Mouse (Mus musculus) limb, embryonic 10.5 days (tissue): ENCODE results near the gene Ssbp3. TPM values are rescaled to one million over a fixed set of nuclear protein-coding genes. Genes with fewer than 3 reads are reported as not detected.

ENCODE experiments used
- DNase-seq: peaks from one replicate; pipeline ENCODE4 v3.0.0-alpha.2; 2017; ENCODE audit warnings: low spot score
- H3K27ac ChIP-seq: fragments of 300-500 bp; sonication (generic); 2 replicates; pipeline ENCODE4 v1.5.1; 2016; ENCODE audit warnings: mild to moderate bottlenecking
- H3K27me3 ChIP-seq: fragments of 300-500 bp; sonication (generic); 2 replicates; pipeline ENCODE4 v1.6.1; 2016; ENCODE audit warnings: low read depth, mild to moderate bottlenecking; ENCODE audit not compliant: poor library complexity, severe bottlenecking
- H3K36me3 ChIP-seq: fragments of 300-500 bp; sonication (generic); 2 replicates; pipeline ENCODE4 v1.6.1; 2016; ENCODE audit warnings: mild to moderate bottlenecking, moderate library complexity
- H3K4me1 ChIP-seq: fragments of 300-500 bp; sonication (generic); 2 replicates; pipeline ENCODE4 v1.6.1; 2016
- H3K4me3 ChIP-seq: fragments of 300-500 bp; sonication (generic); 2 replicates; pipeline ENCODE4 v1.5.1; 2016; ENCODE audit warnings: mild to moderate bottlenecking, moderate library complexity
- H3K9me3 ChIP-seq: fragments of 300-500 bp; sonication (generic); replicated peaks from 2 replicates; pipeline ENCODE4 v1.6.1; 2016; ENCODE audit warnings: mild to moderate bottlenecking
- WGBS: fragments of 180-500 bp; shearing (Covaris S2); methylation state at CpG from one replicate; pipeline ENCODE4 v1.1.7; 2016; 5-methylcytosine and 5-hydroxymethylcytosine counted together
- polyA plus RNA-seq: library from polyadenylated mRNA; unstranded; fragments of >200 nt; fragmentation: Nextera tagmentation; extraction: Ambion mirVana; gene quantifications from 2 replicates; pipeline ENCODE4 v1.2.1, GENCODE M21; 2016

Ssbp3 gene
- polyA plus RNA-seq, 1 experiment from 2014 or later = 250 TPM

- H3K27ac ChIP-seq = no peak overlapping the region
- 91% methylated on average over 5 of the region's 5 CpGs for WGBS
- H3K27me3 ChIP-seq = no peaks in the 10 kb centered on the region
- H3K36me3 ChIP-seq = peaks cover 75% of the 10 kb centered on the region
- H3K4me1 ChIP-seq = peaks cover 6% of the 10 kb centered on the region; the same call in 1 of the 2 replicates
- no peak for DNase-seq
- H3K9me3 ChIP-seq = no peaks in the 10 kb centered on the region
- H3K4me3 ChIP-seq = no peak overlapping the region
Observed at GRCm38 (mm10) chr4:107047806-107048205, 137.3 kb downstream of the Ssbp3 start.

- Histone ChIP-seq H3K4me1 (peaks cover 6% of the 10 kb centered on the region; the same call in 1 of the 2 replicates), H3K27ac (no peak overlapping the region), H3K36me3 (peaks cover 67% of the 10 kb centered on the region), H3K27me3 (no peaks in the 10 kb centered on the region), H3K4me3 (no peak overlapping the region), H3K9me3 (no peaks in the 10 kb centered on the region)
- 91% methylated on average over 11 of the region's 11 CpGs for WGBS
- DNase-seq = no peak
Observed at GRCm38 (mm10) chr4:107048568-107049162, 138.2 kb downstream of the Ssbp3 start.

GRCm38 (mm10) chr4:107051889-107052288 is 141.4 kb downstream of the Ssbp3 start:
- WGBS = 42% methylated on average over 4 of the region's 4 CpGs
- Histone ChIP-seq H3K4me3 (no peak overlapping the region), H3K4me1 (peaks cover 6% of the 10 kb centered on the region; the same call in 1 of the 2 replicates), H3K36me3 (peaks cover 51% of the 10 kb centered on the region), H3K9me3 (no peaks in the 10 kb centered on the region), H3K27me3 (no peaks in the 10 kb centered on the region), H3K27ac (no peak overlapping the region)
- no peak for DNase-seq

- Histone ChIP-seq H3K4me1 (peaks cover 6% of the 10 kb centered on the region; the same call in 1 of the 2 replicates), H3K36me3 (peaks cover 51% of the 10 kb centered on the region), H3K27ac (no peak overlapping the region), H3K27me3 (no peaks in the 10 kb centered on the region), H3K4me3 (no peak overlapping the region), H3K9me3 (no peaks in the 10 kb centered on the region)
- WGBS = 59% methylated on average over 5 of the region's 5 CpGs
- no peak for DNase-seq
Observed at GRCm38 (mm10) chr4:107052962-107053553, 142.6 kb downstream of the Ssbp3 start.

GRCm38 (mm10) chr4:107056088-107056487 is 145.6 kb downstream of the Ssbp3 start:
- no peak for DNase-seq
- Histone ChIP-seq H3K27me3 (no peaks in the 10 kb centered on the region), H3K4me3 (no peak overlapping the region), H3K27ac (no peak overlapping the region), H3K9me3 (no peaks in the 10 kb centered on the region), H3K4me1 (peaks cover 4% of the 10 kb centered on the region; the same call in 1 of the 2 replicates), H3K36me3 (peaks cover 59% of the 10 kb centered on the region)
- 90% methylated on average over 3 of the region's 3 CpGs for WGBS

GRCm38 (mm10) chr4:107058346-107058745 is 147.8 kb downstream of the Ssbp3 start:
- DNase-seq = no peak
- Histone ChIP-seq H3K36me3 (peaks cover 81% of the 10 kb centered on the region), H3K4me3 (no peak overlapping the region), H3K9me3 (no peaks in the 10 kb centered on the region), H3K27me3 (no peaks in the 10 kb centered on the region), H3K27ac (no peak overlapping the region), H3K4me1 (no peaks in the 10 kb centered on the region)
- 92% methylated on average over 5 of the region's 5 CpGs for WGBS

- 88% methylated on average over 6 of the region's 6 CpGs for WGBS
- H3K4me3 ChIP-seq = no peak overlapping the region
- H3K9me3 ChIP-seq = no peaks in the 10 kb centered on the region
- H3K27me3 ChIP-seq = no peaks in the 10 kb centered on the region
- H3K27ac ChIP-seq = no peak overlapping the region
- H3K4me1 ChIP-seq = no peaks in the 10 kb centered on the region
- no peak for DNase-seq
- peaks cover 86% of the 10 kb centered on the region for H3K36me3 ChIP-seq
Observed at GRCm38 (mm10) chr4:107058781-107059180, 148.3 kb downstream of the Ssbp3 start.

GRCm38 (mm10) chr4:107061560-107061959 is 151.1 kb downstream of the Ssbp3 start:
- 95% methylated on average over 4 of the region's 4 CpGs for WGBS
- H3K36me3 ChIP-seq = peaks cover 84% of the 10 kb centered on the region
- no peaks in the 10 kb centered on the region for H3K9me3 ChIP-seq
- H3K27ac ChIP-seq = no peak overlapping the region
- DNase-seq = no peak
- H3K4me1 ChIP-seq = peaks cover 11% of the 10 kb centered on the region
- H3K27me3 ChIP-seq = no peaks in the 10 kb centered on the region
- H3K4me3 ChIP-seq = no peak overlapping the region

- no peak for DNase-seq
- peaks cover 20% of the 10 kb centered on the region for H3K4me1 ChIP-seq
- peaks cover 68% of the 10 kb centered on the region for H3K36me3 ChIP-seq
- no peak overlapping the region for H3K4me3 ChIP-seq
- no peak overlapping the region for H3K27ac ChIP-seq
- WGBS = 94% methylated on average over 3 of the region's 3 CpGs
- no peaks in the 10 kb centered on the region for H3K27me3 ChIP-seq
- no peaks in the 10 kb centered on the region for H3K9me3 ChIP-seq
Observed at GRCm38 (mm10) chr4:107063214-107063613, 152.7 kb downstream of the Ssbp3 start.

GRCm38 (mm10) chr4:107064394-107065098 is 154.0 kb downstream of the Ssbp3 start:
- H3K27me3 ChIP-seq = no peaks in the 10 kb centered on the region
- H3K4me1 ChIP-seq = peaks cover 20% of the 10 kb centered on the region
- 94% methylated on average over 5 of the region's 5 CpGs for WGBS
- no peak overlapping the region for H3K4me3 ChIP-seq
- DNase-seq = no peak
- no peak overlapping the region for H3K27ac ChIP-seq
- H3K9me3 ChIP-seq = no peaks in the 10 kb centered on the region
- H3K36me3 ChIP-seq = peaks cover 55% of the 10 kb centered on the region

GRCm38 (mm10) chr4:107066252-107067124 is 156.0 kb downstream of the Ssbp3 start, which contains the start of the genes Mrpl37 and Cyb5rl:
Gene Mrpl37 (minus strand): TSS chr4:107066868.
Gene Cyb5rl (plus strand): TSS chr4:107066988.
- DNase-seq = peak; percentile 92
- under 1% methylated on average over 60 of the region's 60 CpGs for WGBS
- peaks cover 35% of the 10 kb centered on the region for H3K36me3 ChIP-seq
- no peaks in the 10 kb centered on the region for H3K9me3 ChIP-seq
- H3K27ac ChIP-seq = peak within 1 kb of the TSS; percentile 90
- H3K4me1 ChIP-seq = peaks cover 20% of the 10 kb centered on the region
- no peaks in the 10 kb centered on the region for H3K27me3 ChIP-seq
- H3K4me3 ChIP-seq = peak within 1 kb of the TSS; percentile 93

GRCm38 (mm10) chr4:107067151-107067840 is 156.8 kb downstream of the Ssbp3 start:
- 6% methylated on average over 33 of the region's 33 CpGs for WGBS

More at GRCm38 (mm10) chr4:107067151-107067840, 156.8 kb downstream of the Ssbp3 start:
- Histone ChIP-seq H3K27ac (peak overlapping the region; percentile 90), H3K4me1 (peaks cover 20% of the 10 kb centered on the region), H3K9me3 (no peaks in the 10 kb centered on the region), H3K27me3 (no peaks in the 10 kb centered on the region), H3K36me3 (peaks cover 27% of the 10 kb centered on the region), H3K4me3 (peak overlapping the region; percentile 93)
- no peak for DNase-seq
